Mouse (Mus musculus): Measurements from ENCODE around the gene Ptpn18.
"Not testable (repeated sequence)": the region's sequence is repeated elsewhere in the genome, so short reads cannot be mapped to it uniquely, and the experiment has no call there.

Gene Ptpn18

GRCm38 (mm10) chr1:34517797-34518196 is 58.2 kb downstream of the Ptpn18 start:
- not testable (repeated sequence) for DNase-seq

- DNase-seq = no peak
These were observed 58.7 kb downstream of the Ptpn18 start for GRCm38 (mm10) chr1:34518259-34518658.

- DNase-seq = no peak
These were observed 62.8 kb downstream of the Ptpn18 start for GRCm38 (mm10) chr1:34522205-34522849.

- no peak for DNase-seq
These were observed 63.3 kb downstream of the Ptpn18 start for GRCm38 (mm10) chr1:34522850-34523244.

- no peak for DNase-seq
These were observed 64.1 kb downstream of the Ptpn18 start for GRCm38 (mm10) chr1:34523647-34524046.

Measured in right cerebral cortex, postnatal 25 days (tissue).